Mouse (Mus musculus): Measurements from ENCODE around the gene Uox.

DNA sequence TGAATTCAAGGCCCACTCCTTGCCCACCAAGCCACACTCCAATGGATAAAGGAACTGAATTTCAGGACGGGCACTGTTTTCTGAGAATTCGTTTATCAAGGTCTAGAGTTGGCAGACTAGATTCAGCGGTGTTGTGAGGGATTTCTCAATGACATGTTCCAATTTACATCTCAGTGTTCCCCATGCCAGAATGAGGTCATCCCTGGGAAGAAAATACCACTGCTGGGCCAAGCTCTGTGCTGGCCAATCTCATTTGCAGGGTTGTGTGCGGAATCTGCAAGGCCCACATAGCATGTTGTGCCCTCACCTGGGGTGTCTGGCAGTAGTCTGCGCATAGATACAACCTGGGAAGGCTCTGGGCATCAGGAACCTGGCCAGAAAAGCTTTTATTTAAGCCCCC is 89.1 kb downstream of the Uox start:
- no peak for TF ChIP-seq CTCF (IDR thresholded peaks at IDR 0.05; ENCODE audit: borderline replicate concordance, insufficient read depth, low read depth, low read length)
- no peak for TF ChIP-seq POLR2A (IDR thresholded peaks at IDR 0.05; ENCODE audit: borderline replicate concordance, insufficient read depth, low read length)
